Mouse (Mus musculus) left cerebral cortex, adult 2 months (tissue): ENCODE results near the gene Zgrf1. TPM values are rescaled to one million over a fixed set of nuclear protein-coding genes. Genes with fewer than 3 reads are reported as not detected.

Experiments used
- DNase-seq, 2 experiments: peaks; one replicate each; pipeline ENCODE4 v3.0.0; 2021 to 2022; ENCODE audit warnings: low spot score in 2 of 2, mixed read lengths in 1 of 2; ENCODE audit errors: extremely low spot score in 1 of 2
- H3K27ac ChIP-seq: fragments of 200-600 bp; 2 replicates; pipeline ENCODE4 v1.8.1; 2022
- H3K4me3 ChIP-seq: fragments of 200-600 bp; 2 replicates; pipeline ENCODE4 v1.8.1; 2022
- CTCF ChIP-seq: fragments of 200-600 bp; IDR thresholded peaks from 2 replicates; pipeline ENCODE4 v1.8.1; 2022; ENCODE audit warnings: antibody characterized with exemption, mild to moderate bottlenecking, moderate library complexity
- intact Hi-C: fragments of 180-260 bp; cut with DNase I; formaldehyde crosslinking; loops from one replicate; pipeline ENCODE4 v1.15.1; 2025
- long read RNA-seq, 2 experiments: library from polyadenylated mRNA; stranded (forward); transcript quantifications; one replicate each; pipeline ENCODE4 v2.0.0; 2021; ENCODE audit warnings: borderline mapping rate in 2 of 2
- total RNA-seq, 2 experiments: library from RNA; stranded (reverse); gene quantifications; 2 replicates each; pipeline ENCODE4 v1.2.3; 2021

Zgrf1 gene
- 1 to 10 TPM; 2.6 to 3.5 TPM for total RNA-seq
- long read RNA-seq, experiment 1, result 0 reads
- long read RNA-seq, experiment 2, partial matches to known transcripts, result 0 of 1 reads
- long read RNA-seq, experiment 2, other reads (novel, unspliced or antisense), result 1 of 1 reads

- H3K27ac ChIP-seq, result peak within 1 kb of the TSS; percentile 99
- TF ChIP-seq CTCF, result no peak
- intact Hi-C loops, result loop anchor here (2.0 to 5.0 kb wide), 4 partner anchors 54 to 366 kb away; partner anchors contain the start of gene Ank2
- DNase-seq, result peak; percentile 99
- H3K4me3 ChIP-seq, result peak within 1 kb of the TSS; percentile 88
Observed at GRCm38 (mm10) chr3:127552973-127553719, at the start of gene Zgrf1, which contains the start of gene Larp7. TSS of gene Zgrf1 (plus strand) at chr3:127553489. TSS of gene Larp7 (minus strand) at chr3:127553349.

DNA sequence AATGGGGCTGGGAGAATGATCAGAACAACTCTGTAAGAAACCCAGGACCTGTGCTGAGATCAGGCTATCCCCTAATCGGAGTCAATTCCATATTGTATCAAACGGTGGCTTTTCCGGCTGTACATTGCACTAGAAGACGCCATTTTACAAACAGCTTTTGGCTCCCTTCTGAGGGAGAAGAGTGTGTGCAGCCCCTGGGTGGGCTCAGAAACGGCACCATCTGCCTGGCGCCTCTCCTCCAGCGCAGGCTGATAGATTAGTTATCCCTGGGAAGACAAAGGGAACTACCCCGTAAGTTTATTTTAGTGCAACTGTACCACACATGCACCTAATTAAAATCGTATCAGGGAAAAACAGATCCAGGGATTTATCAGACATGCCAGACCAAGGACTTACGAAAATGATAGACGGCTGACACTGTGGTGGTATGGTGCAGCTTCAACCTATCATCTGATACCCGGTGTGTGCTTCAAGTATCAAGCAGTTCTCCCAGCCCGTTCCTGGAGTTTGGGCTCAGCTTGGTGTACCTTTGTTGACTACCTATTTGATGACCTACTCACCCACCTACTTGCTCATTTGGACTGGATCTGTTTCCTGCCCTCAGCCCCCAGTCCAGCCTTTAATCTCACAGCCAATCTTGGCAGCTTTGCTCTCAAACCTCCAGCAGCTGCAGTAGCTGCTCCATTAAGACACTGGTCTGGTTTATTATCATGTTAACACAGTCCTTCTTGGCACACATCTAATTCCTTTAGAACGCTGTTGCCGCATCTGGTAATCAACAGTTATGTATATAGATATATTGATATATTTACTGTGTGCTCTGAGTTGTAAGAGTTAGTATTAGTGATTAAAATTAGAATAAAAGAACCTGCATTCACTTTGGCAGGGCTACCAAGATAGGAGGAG lies 45.2 kb upstream of the Zgrf1 start:
- Histone ChIP-seq H3K4me3 (no peak overlapping the region), H3K27ac (no peak overlapping the region)
- intact Hi-C loops, result no loop called here
- DNase-seq, result no peak
- no peak for TF ChIP-seq CTCF

- Histone ChIP-seq H3K4me3 (0 out of 2 replicates have a peak overlapping the region, but pooled peaks have one; percentile 22), H3K27ac (no peak overlapping the region)
- intact Hi-C loops, result no loop called here
- no peak for DNase-seq
- no peak for TF ChIP-seq CTCF
Observed at GRCm38 (mm10) chr3:127511786-127512746, 41.2 kb upstream of the Zgrf1 start.

- no peak overlapping the region for H3K27ac ChIP-seq
- DNase-seq, result no peak
- TF ChIP-seq CTCF, result no peak
- intact Hi-C loops, result no loop called here
- no peak overlapping the region for H3K4me3 ChIP-seq
Observed at GRCm38 (mm10) chr3:127512794-127513335, 40.4 kb upstream of the Zgrf1 start.

GRCm38 (mm10) chr3:127513699-127514098 lies 39.6 kb upstream of the Zgrf1 start:
- Histone ChIP-seq H3K27ac (no peak overlapping the region), H3K4me3 (no peak overlapping the region)
- intact Hi-C loops, result no loop called here
- no peak for DNase-seq
- TF ChIP-seq CTCF, result no peak

DNA sequence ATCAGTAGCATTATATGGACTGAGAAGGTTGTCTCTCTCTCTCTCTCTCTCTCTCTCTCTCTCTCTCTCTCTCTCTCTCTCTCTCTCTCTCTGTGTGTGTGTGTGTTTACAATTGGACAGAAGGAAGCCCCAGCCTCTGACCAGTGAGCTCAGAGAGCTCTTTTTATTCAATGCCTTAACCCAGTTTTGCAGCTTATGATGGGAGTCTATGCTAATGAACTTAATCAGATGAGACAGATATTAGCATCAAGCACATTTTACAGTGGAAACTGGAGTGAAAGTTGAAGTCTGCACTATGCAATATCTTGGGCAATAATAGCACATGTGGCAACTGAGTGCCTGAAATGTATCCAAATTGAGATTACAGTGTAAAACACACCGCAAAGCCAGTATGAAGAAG lies 38.0 kb upstream of the Zgrf1 start:
- no peak for DNase-seq
- Histone ChIP-seq H3K4me3 (no peak overlapping the region), H3K27ac (no peak overlapping the region)
- intact Hi-C loops, result no loop called here
- no peak for TF ChIP-seq CTCF

- Histone ChIP-seq H3K4me3 (no peak overlapping the region), H3K27ac (no peak overlapping the region)
- intact Hi-C loops, result no loop called here
- TF ChIP-seq CTCF, result no peak
- DNase-seq, result no peak
Observed at GRCm38 (mm10) chr3:127520300-127520699, 33.0 kb upstream of the Zgrf1 start.

GRCm38 (mm10) chr3:127521156-127521555 lies 32.1 kb upstream of the Zgrf1 start:
- intact Hi-C loops, result no loop called here
- DNase-seq, result no peak
- H3K27ac ChIP-seq, result no peak overlapping the region

GRCm38 (mm10) chr3:127525188-127525819 lies 28.0 kb upstream of the Zgrf1 start:
- Histone ChIP-seq H3K4me3 (no peak overlapping the region), H3K27ac (no peak overlapping the region)
- DNase-seq, result no peak
- no peak for TF ChIP-seq CTCF
- intact Hi-C loops, result no loop called here

More at GRCm38 (mm10) chr3:127521156-127521555, 32.1 kb upstream of the Zgrf1 start:
- H3K4me3 ChIP-seq, result no peak overlapping the region
- no peak for TF ChIP-seq CTCF

DNA sequence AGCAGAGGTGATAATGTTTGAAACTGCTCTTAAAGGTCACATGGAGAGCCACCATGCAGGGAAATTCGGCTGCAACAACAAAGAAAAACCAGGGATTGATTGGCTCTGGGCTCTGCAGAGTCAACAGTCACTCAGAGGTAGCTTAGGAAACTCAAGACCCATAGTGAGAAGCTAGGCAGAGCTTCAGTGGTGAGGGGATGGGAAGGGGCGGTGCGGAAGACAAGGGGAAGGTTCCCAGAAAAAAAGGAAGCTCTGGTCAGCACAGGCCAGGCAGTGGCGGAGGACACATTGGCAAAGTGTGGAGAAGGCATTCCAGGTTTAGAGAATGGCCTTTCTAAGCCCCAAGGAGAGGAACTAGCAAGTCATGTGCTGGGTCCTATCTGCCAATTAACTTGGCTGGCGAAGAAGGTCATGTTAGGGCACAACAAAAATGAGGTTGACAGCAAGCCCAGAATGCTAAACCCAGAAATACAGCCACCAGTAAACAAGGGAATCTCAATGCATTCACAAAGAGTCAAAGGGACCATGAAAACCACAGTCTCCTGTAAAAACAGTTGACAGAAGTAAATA lies 25.7 kb upstream of the Zgrf1 start:
- no peak for TF ChIP-seq CTCF
- intact Hi-C loops, result no loop called here
- Histone ChIP-seq H3K4me3 (no peak overlapping the region), H3K27ac (no peak overlapping the region)
- DNase-seq, result no peak
